Mouse (Mus musculus) stomach, postnatal 0 days (tissue): ENCODE data around the gene Plau. TPM values are rescaled to one million over a fixed set of nuclear protein-coding genes. Genes with fewer than 3 reads are reported as not detected.

Source experiments
- ATAC-seq: fragments of 200-750 bp; cut with Nextera tagmentation; 2 replicates; pipeline ENCODE4 v1.8.0; 2017; ENCODE audit not compliant: low FRiP score, low TSS enrichment
- DNase-seq: peaks from one replicate; pipeline ENCODE4 v3.0.0-alpha.2; 2016; ENCODE audit warnings: low spot score
- H3K27ac ChIP-seq: fragments of 300-500 bp; sonication (generic); replicated peaks from 2 replicates; pipeline ENCODE4 v1.5.1; 2014; ENCODE audit warnings: mild to moderate bottlenecking, control low read depth
- H3K27me3 ChIP-seq: fragments of 300-500 bp; sonication (generic); 2 replicates; pipeline ENCODE4 v1.6.1; 2014; ENCODE audit warnings: low read length; ENCODE audit not compliant: control insufficient read depth, insufficient read depth
- H3K36me3 ChIP-seq: fragments of 300-500 bp; sonication (generic); 2 replicates; pipeline ENCODE4 v1.6.1; 2014; ENCODE audit warnings: low read length, mixed read lengths; ENCODE audit not compliant: control insufficient read depth, insufficient read depth
- H3K4me1 ChIP-seq: fragments of 300-500 bp; sonication (generic); replicated peaks from 2 replicates; pipeline ENCODE4 v1.6.1; 2014; ENCODE audit warnings: antibody characterized with exemption; ENCODE audit not compliant: control insufficient read depth, insufficient read depth
- H3K4me2 ChIP-seq: fragments of 300-500 bp; sonication (generic); replicated peaks from 2 replicates; pipeline ENCODE4 v1.6.1; 2014; ENCODE audit warnings: low read depth, mild to moderate bottlenecking, control low read depth, moderate library complexity
- H3K4me3 ChIP-seq: fragments of 300-500 bp; sonication (generic); 2 replicates; pipeline ENCODE4 v1.5.1; 2014; ENCODE audit warnings: low read depth, low read length, control low read depth
- H3K9ac ChIP-seq: fragments of 300-500 bp; sonication (generic); 2 replicates; pipeline ENCODE4 v1.6.1; 2014; ENCODE audit warnings: mild to moderate bottlenecking, low read length, control low read depth, mixed read lengths
- H3K9me3 ChIP-seq: fragments of 300-500 bp; sonication (generic); 2 replicates; pipeline ENCODE4 v1.6.1; 2016; ENCODE audit warnings: low read length; ENCODE audit not compliant: control insufficient read depth
- CTCF ChIP-seq: IDR thresholded peaks from 2 replicates; pipeline ENCODE4 v1.5.1; 2016; ENCODE audit warnings: antibody characterized with exemption, low read depth, mild to moderate bottlenecking, moderate library complexity
- EP300 ChIP-seq: optimal IDR thresholded peaks from 2 replicates; pipeline ENCODE3; 2016; ENCODE audit warnings: antibody characterized with exemption
- WGBS: fragments of 180-500 bp; shearing (Covaris S2); extraction: QIAGEN DNeasy Blood & Tissue Kit; methylation state at CpG from one replicate; pipeline ENCODE4 v1.1.7; 2014; 5-methylcytosine and 5-hydroxymethylcytosine counted together
- polyA plus RNA-seq: library from polyadenylated mRNA; unstranded; fragments of >200 nt; fragmentation: Nextera tagmentation; extraction: Ambion mirVana; gene quantifications from 2 replicates; pipeline ENCODE4 v1.2.1, GENCODE M21; 2015

Gene Plau
- polyA plus RNA-seq, 1 experiment from 2014 or later: 3.1 TPM

DNA sequence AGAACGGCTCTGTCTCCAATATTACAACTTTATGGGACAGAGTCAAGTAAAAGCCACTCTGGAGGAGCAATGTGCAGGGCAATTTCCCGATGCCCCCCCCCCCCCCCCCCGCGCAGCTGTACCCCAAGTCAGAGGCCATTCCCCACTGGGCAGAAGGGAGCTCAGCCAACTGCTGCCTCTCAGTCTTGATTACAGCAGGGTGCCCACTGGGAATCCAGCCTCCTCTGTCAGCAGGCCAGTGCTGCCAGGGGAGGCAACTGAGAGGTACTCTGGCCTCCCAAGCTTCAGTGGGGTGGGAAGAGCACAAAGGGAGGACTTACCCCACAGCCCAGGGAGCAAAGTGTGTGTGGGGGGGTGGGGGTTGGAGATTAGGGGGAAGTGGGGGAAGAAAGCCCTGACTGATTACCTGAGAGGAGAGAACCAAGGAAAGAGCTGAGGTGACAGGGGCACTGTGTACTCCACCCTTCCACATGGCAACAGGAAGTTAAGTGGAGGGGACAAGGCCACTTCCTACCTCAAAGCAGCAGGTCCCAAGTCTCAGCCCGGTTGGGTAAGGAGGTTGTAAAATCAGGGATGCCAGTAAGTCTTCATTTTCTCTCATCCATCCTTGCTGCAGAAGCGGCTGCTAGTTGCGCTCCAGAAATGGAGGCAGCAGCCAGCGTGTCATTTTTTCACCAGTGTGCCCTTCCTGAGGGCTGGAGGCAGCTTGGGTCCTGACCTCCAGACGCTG lies 40.9 kb upstream of the Plau start:
- no peak for TF ChIP-seq EP300
- no peak for TF ChIP-seq CTCF
- H3K36me3 ChIP-seq: no peaks in the 10 kb centered on the region
- no peaks in the 10 kb centered on the region for H3K4me1 ChIP-seq
- WGBS: 54% methylated on average over 7 of the region's 9 CpGs
- no peak overlapping the region; the same call in 1 of the 2 replicates for H3K27ac ChIP-seq
- no peaks in the 10 kb centered on the region for H3K27me3 ChIP-seq
- H3K9ac ChIP-seq: no peak overlapping the region
- no peak overlapping the region for H3K4me3 ChIP-seq
- no peak for DNase-seq
- no peaks in the 10 kb centered on the region for H3K9me3 ChIP-seq
- no peak for ATAC-seq
- no peak overlapping the region; the same call in 1 of the 2 replicates for H3K4me2 ChIP-seq

DNA sequence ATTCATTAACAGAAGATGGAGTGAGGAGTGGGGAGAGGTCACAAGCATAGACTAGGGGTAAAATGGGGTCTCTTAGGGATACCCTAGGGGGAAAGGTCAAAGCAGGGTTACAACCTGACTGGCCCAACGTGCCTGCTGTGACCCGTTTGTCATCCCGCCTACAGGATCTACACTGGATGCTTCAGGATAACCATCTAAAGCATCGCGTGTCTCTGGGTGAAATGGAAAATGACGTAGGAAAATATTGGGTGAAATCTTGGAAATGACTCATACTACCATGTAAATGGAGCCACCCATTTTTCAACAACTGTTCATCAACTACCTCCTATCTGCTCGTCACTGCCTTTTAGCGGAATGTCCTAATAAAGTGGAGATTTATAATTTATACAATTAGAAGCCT lies 40.3 kb upstream of the Plau start:
- H3K36me3 ChIP-seq: no peaks in the 10 kb centered on the region
- ATAC-seq (no peak), DNase-seq (no peak)
- no peak overlapping the region for H3K27ac ChIP-seq
- WGBS: 75% methylated on average over 8 of the region's 8 CpGs
- no peak overlapping the region for H3K4me2 ChIP-seq
- TF ChIP-seq CTCF: no peak
- no peak overlapping the region for H3K9ac ChIP-seq
- no peak overlapping the region for H3K4me3 ChIP-seq
- no peaks in the 10 kb centered on the region for H3K9me3 ChIP-seq
- H3K27me3 ChIP-seq: no peaks in the 10 kb centered on the region
- no peaks in the 10 kb centered on the region for H3K4me1 ChIP-seq

DNA sequence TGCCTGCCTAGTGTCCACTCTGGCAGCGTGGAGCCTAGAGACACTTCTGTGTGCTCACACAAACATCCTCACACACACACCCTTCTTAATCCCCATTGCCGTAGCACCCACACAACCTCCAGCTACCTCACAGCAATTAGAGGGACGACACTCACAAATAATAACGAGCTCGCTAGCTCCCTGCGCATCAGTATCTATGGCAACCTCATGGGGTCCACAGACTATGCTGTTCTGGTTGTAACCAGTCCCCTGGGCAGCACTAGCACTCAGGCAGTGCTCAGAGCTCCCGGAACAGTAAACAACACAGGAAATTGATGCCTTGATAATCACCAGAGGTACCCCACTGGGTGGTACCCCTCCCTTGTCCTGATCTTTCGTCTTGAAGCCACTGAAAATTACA lies 39.8 kb upstream of the Plau start:
- no peaks in the 10 kb centered on the region for H3K36me3 ChIP-seq
- DNase-seq (no peak), ATAC-seq (no peak)

DNA sequence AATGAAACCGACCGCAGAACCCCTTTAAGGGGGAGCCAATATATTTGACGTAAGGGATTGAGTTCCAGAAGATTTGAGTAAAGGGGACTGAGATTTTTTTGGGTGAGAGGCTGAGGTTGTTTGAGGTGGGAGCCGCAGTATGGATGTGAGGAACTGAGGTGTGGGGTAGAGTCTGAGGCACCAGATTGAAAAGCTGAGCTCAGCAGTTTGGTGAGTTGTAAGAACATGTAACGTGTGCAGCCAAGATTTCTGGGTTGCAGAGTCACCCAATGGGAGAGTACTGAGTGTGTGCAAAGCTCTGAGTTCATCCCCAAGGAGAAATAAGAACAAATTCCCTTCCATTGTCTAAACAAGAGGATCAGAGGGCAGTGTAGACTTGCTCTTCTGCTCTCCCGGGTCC lies 38.2 kb upstream of the Plau start:
- no peak for DNase-seq
- no peak for TF ChIP-seq EP300
- 71% methylated on average over 6 of the region's 6 CpGs for WGBS

More for the DNA sequence above, 39.8 kb upstream of the Plau start:
- H3K27me3 ChIP-seq: no peaks in the 10 kb centered on the region
- no peak overlapping the region for H3K9ac ChIP-seq
- no peak overlapping the region for H3K4me3 ChIP-seq
- 73% methylated on average over 8 of the region's 8 CpGs for WGBS
- no peaks in the 10 kb centered on the region for H3K4me1 ChIP-seq
- H3K27ac ChIP-seq: no peak overlapping the region
- H3K4me2 ChIP-seq: no peak overlapping the region
- TF ChIP-seq EP300: no peak
- TF ChIP-seq CTCF: no peak
- H3K9me3 ChIP-seq: no peaks in the 10 kb centered on the region

DNA sequence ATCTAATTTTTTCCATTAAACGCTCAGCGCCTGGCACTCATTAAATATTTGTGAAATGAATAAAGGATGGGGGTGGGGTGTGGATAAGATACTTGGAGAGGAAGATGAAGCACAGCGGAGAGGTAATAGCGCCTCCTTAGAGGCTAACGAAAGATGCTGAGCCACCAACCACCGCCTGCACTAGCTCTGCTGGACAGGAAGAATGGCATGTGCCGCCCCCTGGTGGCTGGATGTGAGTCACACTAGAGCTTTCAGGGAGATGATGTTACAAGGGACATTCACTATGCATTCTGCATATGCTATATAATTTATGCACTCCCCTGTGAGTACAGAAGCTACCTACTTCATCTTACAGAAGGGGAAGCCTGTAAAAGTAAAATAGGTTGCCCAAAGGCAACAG lies 37.7 kb upstream of the Plau start:
- no peak overlapping the region for H3K4me3 ChIP-seq
- peak; percentile 95 for TF ChIP-seq CTCF
- no peak for TF ChIP-seq EP300
- 10% methylated on average over 7 of the region's 7 CpGs for WGBS
- no peak overlapping the region for H3K27ac ChIP-seq
- H3K4me1 ChIP-seq: no peaks in the 10 kb centered on the region
- no peak overlapping the region for H3K4me2 ChIP-seq
- no peaks in the 10 kb centered on the region for H3K9me3 ChIP-seq
- DNase-seq: peak; percentile 91
- no peaks in the 10 kb centered on the region for H3K27me3 ChIP-seq
- no peaks in the 10 kb centered on the region for H3K36me3 ChIP-seq
- peak; percentile 25; the same call in 1 of the 2 replicates for ATAC-seq
- H3K9ac ChIP-seq: no peak overlapping the region

More for the DNA sequence above, 38.2 kb upstream of the Plau start:
- Histone ChIP-seq H3K27me3 (no peaks in the 10 kb centered on the region), H3K36me3 (no peaks in the 10 kb centered on the region), H3K4me1 (no peaks in the 10 kb centered on the region), H3K9me3 (no peaks in the 10 kb centered on the region), H3K4me3 (no peak overlapping the region), H3K9ac (no peak overlapping the region), H3K27ac (no peak overlapping the region), H3K4me2 (no peak overlapping the region)
- ATAC-seq: no peak

DNA sequence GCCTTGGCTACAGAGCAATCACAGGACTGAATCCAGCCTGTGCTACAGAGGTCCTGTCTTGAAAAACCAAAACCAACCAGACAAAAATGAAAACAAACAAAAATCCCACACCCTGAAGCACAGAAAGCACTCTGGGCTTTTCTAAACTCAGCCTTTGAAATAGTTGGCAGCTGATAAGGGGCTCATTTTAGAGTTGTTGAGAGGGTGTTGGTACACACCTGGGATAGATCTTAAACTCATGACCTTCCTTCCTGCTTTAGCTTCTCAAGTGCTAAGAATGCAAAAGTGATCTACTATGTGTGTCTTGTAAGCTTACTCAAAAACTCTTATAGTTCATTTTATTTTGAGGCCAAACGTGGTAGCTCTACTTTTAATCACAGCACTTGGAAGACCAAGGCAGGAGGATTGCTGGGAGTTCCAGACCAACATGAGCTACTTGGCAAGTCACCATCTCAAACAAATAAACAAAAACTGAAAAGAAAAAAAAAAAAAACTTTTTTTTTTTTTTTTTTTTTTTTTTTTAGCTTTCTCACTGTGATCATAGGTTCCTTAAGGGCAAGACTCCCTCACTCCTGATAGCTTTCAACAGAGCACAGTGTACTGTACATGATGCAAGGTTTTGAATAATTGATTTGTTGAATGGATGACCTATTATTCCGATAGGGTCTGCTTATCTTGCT lies 33.4 kb upstream of the Plau start:
- Histone ChIP-seq H3K9ac (no peak overlapping the region), H3K36me3 (no peaks in the 10 kb centered on the region), H3K4me3 (no peak overlapping the region), H3K4me2 (no peak overlapping the region), H3K9me3 (no peaks in the 10 kb centered on the region), H3K27me3 (no peaks in the 10 kb centered on the region), H3K4me1 (peaks cover 12% of the 10 kb centered on the region; the same call in 1 of the 2 replicates), H3K27ac (no peak overlapping the region)
- ATAC-seq (peak; percentile 66), DNase-seq (no peak)
- TF ChIP-seq EP300 (no peak), CTCF (no peak)
- WGBS: 25% methylated on average over 2 of the region's 2 CpGs
